Mouse (Mus musculus): ENCODE data around the gene Stxbp3.
"Not testable (repeated sequence)": the region's sequence is repeated elsewhere in the genome, so short reads cannot be mapped to it uniquely, and the experiment has no call there.

Gene Stxbp3

DNA sequence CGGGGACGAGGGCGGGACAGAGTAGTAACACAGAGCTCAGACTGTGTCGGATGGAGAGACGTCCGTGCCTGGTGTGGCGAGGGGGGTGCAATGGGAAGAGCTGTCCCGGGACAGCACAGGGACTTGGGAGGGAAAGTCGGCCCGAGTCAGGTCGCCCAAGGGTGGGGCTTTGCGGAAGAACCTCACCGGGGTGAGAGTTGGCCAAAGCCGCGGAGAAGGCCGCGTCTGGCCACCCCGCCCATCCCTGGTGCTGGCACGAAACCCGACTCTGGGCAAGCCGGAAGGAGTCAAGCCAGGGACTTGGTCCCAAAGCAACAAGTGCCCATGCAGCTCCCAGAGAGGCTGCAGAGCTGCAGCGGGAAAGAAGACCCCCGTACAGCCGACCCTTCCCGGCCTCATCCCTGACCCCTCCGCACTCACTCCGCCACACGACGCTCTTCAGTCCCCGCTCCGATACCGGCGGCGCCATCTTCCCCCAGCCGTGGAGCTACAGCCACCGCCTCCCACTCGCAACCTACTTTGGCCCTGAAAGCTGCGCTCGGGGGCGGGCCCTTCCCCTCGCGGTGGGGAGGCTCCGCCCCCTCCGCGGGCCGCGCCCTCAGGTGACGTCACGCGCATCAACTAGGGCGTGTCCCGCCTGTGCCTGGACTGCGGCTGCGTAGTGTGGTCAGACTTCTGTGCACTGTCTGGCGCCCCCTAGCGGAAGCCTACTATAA is at the start of gene Stxbp3:
Gene Stxbp3, minus strand, starts transcription at position 527 of the 716 bp plus-strand sequence.
- peak; percentile 99 for DNase-seq (ENCODE audit: low spot score)

GRCm38 (mm10) chr3:108889908-108890307 is 49.6 kb upstream of the Stxbp3 start, which contains the start of gene Fndc7:
Gene Fndc7, minus strand, starts transcription at chr3:108890008.
- DNase-seq (ENCODE audit: low spot score): no peak

GRCm38 (mm10) chr3:108887618-108887975 is 47.3 kb upstream of the Stxbp3 start:
- DNase-seq (ENCODE audit: low spot score): no peak

- no peak for DNase-seq (ENCODE audit: low spot score)
Observed at GRCm38 (mm10) chr3:108886934-108887617, 46.8 kb upstream of the Stxbp3 start.

GRCm38 (mm10) chr3:108885686-108886530 is 45.6 kb upstream of the Stxbp3 start:
- DNase-seq (ENCODE audit: low spot score): no peak

- DNase-seq (ENCODE audit: low spot score): no peak
Observed at GRCm38 (mm10) chr3:108884706-108885289, 44.5 kb upstream of the Stxbp3 start.

GRCm38 (mm10) chr3:108883067-108883466 is 42.7 kb upstream of the Stxbp3 start:
- DNase-seq (ENCODE audit: low spot score): no peak

GRCm38 (mm10) chr3:108881873-108882272 is 41.5 kb upstream of the Stxbp3 start:
- DNase-seq (ENCODE audit: low spot score): not testable (repeated sequence)

GRCm38 (mm10) chr3:108880544-108881507 is 40.5 kb upstream of the Stxbp3 start:
- DNase-seq (ENCODE audit: low spot score): no peak

DNA sequence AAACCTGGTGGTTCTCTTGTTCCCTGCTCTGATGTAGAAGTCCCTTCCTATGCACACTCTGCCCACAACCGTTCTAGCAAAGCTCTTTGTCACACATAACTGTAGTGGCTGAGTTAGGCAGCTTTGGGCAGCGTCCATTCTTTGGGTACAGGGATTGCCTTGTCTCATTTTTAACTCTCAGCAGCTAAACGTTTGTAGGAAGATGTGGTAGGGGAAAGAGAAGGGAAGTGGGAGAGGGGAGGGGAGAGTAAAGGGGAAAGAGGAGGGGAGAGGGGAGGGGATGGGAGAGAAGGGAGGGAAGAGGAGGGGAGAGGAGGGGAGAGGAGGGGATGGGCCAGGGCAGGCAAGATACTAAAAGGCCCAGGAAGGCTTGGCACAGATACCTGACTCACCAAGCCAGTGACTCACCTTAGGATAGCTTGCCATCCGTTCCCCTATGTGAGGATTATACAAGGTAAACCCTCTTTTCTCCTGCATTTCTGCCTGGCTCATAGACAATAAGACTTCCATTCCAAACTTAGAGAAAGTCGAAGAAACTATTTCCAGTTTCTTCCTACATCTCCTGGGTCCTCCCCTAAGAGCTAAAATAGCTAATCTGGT is 39.6 kb upstream of the Stxbp3 start:
- DNase-seq (ENCODE audit: low spot score): no peak

DNA sequence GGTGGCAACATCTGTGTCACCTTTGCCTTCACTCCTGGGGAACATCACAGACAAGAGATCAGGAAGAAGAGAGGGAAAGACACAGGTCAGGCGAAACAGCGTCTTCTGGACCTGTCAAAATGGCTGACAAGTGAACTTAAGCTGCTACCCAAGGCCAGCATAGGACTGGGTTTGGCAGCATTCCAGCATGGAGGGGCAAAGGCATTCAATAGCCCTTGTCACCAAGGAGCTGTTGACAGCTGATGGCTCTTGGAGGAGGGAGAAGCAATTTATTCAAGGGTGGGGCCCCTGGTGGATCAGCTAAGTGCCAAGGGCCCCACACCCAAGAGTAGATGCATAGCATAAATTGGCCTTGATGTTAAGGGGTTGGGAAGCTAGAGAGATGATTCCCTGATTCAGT is 38.8 kb upstream of the Stxbp3 start:
- DNase-seq (ENCODE audit: low spot score): no peak

- DNase-seq (ENCODE audit: low spot score): no peak
Observed at GRCm38 (mm10) chr3:108870631-108871030, 30.3 kb upstream of the Stxbp3 start.

DNA sequence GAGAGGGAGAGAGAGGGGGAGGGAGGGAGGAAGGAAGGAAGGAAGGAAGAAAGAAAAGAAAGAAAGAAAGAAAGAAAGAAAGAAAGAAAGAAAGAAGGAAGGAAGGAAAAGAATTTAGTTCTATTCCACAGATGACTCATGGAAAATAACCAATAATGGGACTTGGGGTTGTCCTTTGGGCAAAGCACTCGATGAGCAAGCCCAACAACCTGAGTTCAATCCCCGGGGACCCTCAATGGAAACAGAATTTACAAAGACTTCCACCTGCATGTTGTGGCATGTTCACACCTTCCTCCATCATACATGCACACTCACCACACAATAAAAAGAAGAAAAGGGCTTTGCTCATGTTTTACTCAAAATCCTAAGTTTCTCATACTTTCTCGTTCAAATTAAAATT is 27.1 kb upstream of the Stxbp3 start:
- no peak for DNase-seq (ENCODE audit: low spot score)

DNA sequence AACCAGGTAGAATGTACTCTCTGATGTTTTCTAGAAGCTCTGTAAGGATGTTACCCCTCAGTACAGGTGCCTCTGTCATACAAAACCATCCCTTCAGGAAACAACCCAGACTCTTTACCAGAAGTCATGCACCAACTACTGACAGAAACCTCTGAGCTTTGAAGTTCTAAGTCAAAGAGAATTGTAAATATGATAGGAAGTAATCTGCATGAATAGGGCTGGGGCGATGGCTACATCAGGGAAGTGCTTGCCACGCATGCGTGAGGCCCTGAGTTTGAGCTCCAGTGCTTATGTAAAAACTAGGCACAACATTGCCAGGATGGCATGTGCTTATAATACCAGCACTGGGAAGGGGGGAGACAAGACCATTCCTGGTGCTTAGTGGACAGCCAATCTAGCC is 25.4 kb upstream of the Stxbp3 start:
- no peak for DNase-seq (ENCODE audit: low spot score)

DNA sequence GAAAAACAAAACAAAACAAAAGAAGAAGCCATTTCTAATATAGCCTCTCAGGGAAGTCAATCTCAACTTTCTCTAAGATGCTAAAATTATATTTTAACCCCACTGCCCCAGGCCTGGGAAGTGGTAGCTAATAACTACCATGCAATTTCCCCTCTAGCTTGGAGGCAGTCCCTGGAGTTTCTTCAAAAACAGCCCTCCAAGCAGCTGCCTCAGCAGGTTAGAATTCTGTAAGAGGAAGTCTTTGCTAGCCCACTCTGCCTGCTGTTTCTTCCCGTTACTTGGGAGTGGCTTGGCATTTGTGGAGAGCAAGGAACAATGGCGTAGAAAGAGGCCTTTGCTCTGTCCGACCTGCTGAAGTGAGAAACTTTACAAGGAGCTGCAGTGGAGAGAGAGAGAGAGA is 24.8 kb upstream of the Stxbp3 start:
- no peak for DNase-seq (ENCODE audit: low spot score)

- DNase-seq (ENCODE audit: low spot score): no peak
Observed at GRCm38 (mm10) chr3:108863091-108863490, 22.8 kb upstream of the Stxbp3 start.

DNA sequence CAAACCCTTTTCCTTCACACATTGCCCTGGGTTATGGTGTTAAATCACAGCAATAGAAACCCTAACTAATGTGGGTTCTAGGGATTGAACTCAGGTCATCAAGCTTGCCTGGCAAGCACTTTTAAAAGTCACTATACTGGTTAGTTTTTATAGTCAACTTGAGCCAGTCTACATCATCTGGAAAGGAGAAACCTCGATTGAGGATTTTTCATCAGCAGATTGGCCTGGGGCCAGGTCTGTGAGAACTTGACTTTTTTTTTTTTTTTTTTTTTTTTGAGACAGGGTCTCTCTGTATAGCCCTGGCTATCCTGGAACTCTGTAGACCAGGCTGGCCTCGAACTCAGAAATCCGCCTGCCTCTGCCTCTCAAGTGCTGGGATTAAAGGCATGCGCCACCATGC is 22.0 kb upstream of the Stxbp3 start:
- DNase-seq (ENCODE audit: low spot score): not testable (repeated sequence)

- no peak for DNase-seq (ENCODE audit: low spot score)
Observed at GRCm38 (mm10) chr3:108860786-108861185, 20.5 kb upstream of the Stxbp3 start.

DNA sequence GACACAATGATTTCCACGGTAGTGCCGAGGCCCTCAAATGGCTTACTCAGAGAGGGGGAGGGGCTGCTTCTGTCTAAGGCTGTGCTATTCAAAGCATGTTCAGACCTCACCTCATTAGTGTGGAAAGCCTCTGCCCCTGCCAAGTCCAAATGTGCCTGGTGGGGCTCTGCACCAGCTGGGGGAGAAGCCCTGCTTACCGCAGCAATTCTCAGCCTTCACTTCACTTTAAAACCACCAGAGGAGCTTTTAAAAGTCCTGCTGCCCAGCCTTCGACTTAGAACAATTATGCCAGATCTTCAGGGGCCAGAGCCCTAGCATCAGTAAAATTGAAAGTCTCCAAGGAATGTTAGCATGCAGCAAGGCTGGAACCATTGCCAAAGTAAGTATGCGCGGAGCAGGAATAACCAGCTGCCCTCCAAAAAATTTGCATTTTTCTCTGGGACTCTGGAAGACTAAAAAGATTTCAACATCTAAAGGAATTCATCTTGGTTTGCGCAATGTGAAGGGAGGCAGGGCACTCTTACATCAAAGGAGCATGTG is 18.0 kb upstream of the Stxbp3 start:
- no peak for DNase-seq (ENCODE audit: low spot score)

- DNase-seq (ENCODE audit: low spot score): no peak
Observed at GRCm38 (mm10) chr3:108857714-108858113, 17.4 kb upstream of the Stxbp3 start.

DNA sequence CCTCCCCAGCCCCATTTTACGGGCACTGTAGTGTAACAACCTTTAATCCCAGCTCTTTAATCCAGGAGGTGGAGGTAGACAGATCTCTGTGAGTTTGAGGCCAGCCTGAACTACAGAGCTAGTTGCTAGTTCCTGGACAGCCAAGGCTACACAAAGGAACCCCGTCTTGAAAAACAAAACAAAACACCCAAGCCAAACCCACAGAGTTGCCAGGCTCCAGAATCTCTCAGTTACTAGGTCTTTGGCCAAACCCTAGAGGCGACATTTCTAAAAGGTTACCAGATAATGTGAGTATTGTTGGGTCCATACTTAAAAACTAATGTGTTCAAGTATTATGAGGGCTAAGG is 16.8 kb upstream of the Stxbp3 start:
- DNase-seq (ENCODE audit: low spot score): no peak

Data from ovary, postnatal 36 days (tissue).